Mouse (Mus musculus): ENCODE results near the gene Lsmem1. TPM values are rescaled to one million over a fixed set of nuclear protein-coding genes. Genes with fewer than 3 reads are reported as not detected.

The Lsmem1 gene
- 0.14 and 0.29 TPM in 2 replicates for polyA plus RNA-seq (2016; fragmentation: Nextera tagmentation; extraction: Ambion mirVana)

DNA sequence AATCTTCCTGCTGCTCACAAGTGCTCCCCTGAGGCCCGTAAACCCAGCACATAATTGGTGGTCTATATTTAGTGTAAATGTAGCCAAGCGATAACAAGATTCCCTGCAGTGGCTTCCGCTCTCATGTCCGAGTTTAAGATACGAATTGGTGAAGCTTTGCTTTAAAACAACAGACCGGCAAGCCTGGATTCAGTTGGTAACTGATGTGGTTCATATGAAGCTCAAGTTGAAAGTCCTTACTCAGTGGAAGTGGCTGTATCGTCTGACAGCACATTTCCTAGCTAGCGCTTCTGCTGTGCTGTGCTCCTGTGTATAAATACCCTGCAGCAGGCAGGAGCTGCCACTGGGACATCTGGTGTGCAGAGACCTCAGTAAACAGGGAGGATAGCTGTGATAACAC, at the start of gene Lsmem1:
TSS of gene Lsmem1 (minus strand) at position 189 of the 400 bp plus-strand sequence.
- H3K36me3 ChIP-seq = peaks cover 20% of the 10 kb centered on the region
- WGBS = 80% methylated on average over 8 of the region's 8 CpGs

DNA sequence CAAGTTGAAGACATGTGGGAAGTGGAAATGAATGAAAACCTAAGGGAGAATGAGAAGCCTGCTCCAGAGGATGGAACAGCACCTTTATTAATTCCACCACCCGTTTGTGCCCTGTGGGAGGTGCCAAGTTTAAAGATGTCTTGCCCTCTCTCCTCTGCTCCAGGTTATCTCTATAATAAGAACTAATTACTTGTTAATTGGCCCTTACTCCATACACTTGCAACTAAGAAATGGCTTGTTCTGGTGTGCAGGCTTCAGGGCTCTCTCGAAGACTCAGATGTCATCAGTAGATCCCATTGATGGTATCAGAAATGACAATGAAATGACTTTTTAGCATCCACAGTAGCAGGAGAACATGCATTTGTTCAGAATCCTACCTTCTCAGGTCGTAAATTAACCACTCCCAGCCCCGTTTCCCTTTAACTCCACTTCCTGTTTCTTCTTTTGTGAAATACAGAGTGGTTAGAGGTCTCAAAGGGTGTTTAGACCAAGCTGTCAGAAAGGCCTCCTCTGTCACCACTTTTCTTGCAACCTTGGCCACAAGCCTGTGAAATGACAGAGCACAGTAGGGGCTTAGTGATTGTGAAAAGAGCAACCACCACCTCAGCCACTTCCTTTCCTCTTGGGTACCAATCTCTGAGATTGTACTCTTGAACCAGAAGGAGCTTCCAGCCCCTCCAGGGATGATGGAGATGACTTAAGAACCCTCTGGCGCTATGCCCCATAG, 49.3 kb upstream of the Lsmem1 start, which contains the start of gene Ifrd1:
TSS of gene Ifrd1 (minus strand) at position 51 of the 727 bp plus-strand sequence.
- H3K4me2 ChIP-seq (replicated peaks) = no peak within 1 kb of the TSS
- H3K9me3 ChIP-seq = no peaks in the 10 kb centered on the region
- no peaks in the 10 kb centered on the region for H3K4me1 ChIP-seq
- ATAC-seq (ENCODE audit: insufficient number of reproducible peaks, insufficient read depth, low FRiP score, low TSS enrichment) = no peak
- H3K27me3 ChIP-seq = no peaks in the 10 kb centered on the region
- 70% methylated on average over 5 of the region's 5 CpGs for WGBS
- no peak within 1 kb of the TSS for H3K4me3 ChIP-seq
- no peak within 1 kb of the TSS for H3K9ac ChIP-seq
- H3K27ac ChIP-seq = no peak within 1 kb of the TSS
- no peaks in the 10 kb centered on the region for H3K36me3 ChIP-seq

More for the DNA sequence above, at the start of gene Lsmem1:
- Histone ChIP-seq H3K27ac (no peak within 1 kb of the TSS), H3K9me3 (no peaks in the 10 kb centered on the region), H3K4me1 (no peaks in the 10 kb centered on the region), H3K27me3 (no peaks in the 10 kb centered on the region), H3K9ac (no peak within 1 kb of the TSS), H3K4me2 (replicated peaks) (no peak within 1 kb of the TSS), H3K4me3 (no peak within 1 kb of the TSS)
- no peak for ATAC-seq (ENCODE audit: insufficient number of reproducible peaks, insufficient read depth, low FRiP score, low TSS enrichment)

DNA sequence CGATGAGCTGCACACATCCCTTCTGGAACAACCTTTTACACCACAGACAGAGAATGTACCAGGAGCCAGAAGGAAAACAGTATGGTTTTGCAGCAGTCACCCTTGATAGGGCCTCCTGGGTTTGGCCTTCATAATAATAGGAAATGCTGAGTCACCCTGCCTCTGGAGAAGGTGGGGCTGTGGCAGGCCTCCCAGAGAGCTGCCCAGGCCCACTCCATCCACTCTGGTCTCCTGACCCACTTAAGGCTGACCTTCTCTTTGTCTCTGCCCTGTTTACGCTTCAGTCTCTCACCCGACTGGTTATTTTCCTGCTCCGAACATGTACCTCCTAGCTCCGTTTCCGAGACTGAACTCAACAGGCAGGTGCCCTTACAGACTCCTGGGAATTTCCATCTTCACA, 48.7 kb upstream of the Lsmem1 start:
- no peak overlapping the region for H3K4me2 ChIP-seq (replicated peaks)
- WGBS = 82% methylated on average over 6 of the region's 6 CpGs
- no peak for ATAC-seq (ENCODE audit: insufficient number of reproducible peaks, insufficient read depth, low FRiP score, low TSS enrichment)
- no peaks in the 10 kb centered on the region for H3K4me1 ChIP-seq
- no peak overlapping the region for H3K27ac ChIP-seq
- no peak overlapping the region for H3K9ac ChIP-seq
- no peaks in the 10 kb centered on the region for H3K36me3 ChIP-seq
- H3K27me3 ChIP-seq = no peaks in the 10 kb centered on the region
- no peak overlapping the region for H3K4me3 ChIP-seq
- H3K9me3 ChIP-seq = no peaks in the 10 kb centered on the region

DNA sequence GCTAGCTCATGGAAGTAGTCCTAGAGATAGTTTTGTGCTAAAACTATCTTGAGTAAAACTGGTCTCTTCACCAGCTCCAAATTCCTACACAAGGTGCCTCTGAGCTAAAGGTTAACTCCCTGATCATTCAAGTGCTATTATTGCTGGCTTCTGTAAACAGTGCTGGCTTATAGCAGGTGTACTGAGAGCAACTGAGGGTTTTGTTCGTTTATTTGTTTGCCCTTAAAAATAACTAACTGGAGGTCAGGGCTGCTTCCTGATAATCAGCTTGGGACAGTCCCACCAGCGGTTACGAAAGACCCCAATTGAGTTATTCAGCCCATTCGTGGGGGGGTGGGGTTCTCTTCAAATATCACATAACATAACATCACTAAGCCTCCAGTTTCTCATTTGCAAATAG, 48.1 kb upstream of the Lsmem1 start:
- no peak for ATAC-seq (ENCODE audit: insufficient number of reproducible peaks, insufficient read depth, low FRiP score, low TSS enrichment)
- H3K9me3 ChIP-seq = no peaks in the 10 kb centered on the region
- no peaks in the 10 kb centered on the region for H3K36me3 ChIP-seq
- H3K4me1 ChIP-seq = no peaks in the 10 kb centered on the region
- no peaks in the 10 kb centered on the region for H3K27me3 ChIP-seq
- H3K4me3 ChIP-seq = no peak overlapping the region
- no peak overlapping the region for H3K4me2 ChIP-seq (replicated peaks)
- no peak overlapping the region for H3K27ac ChIP-seq
- no peak overlapping the region for H3K9ac ChIP-seq
- WGBS = 63% methylated on average over 4 of the region's 4 CpGs

DNA sequence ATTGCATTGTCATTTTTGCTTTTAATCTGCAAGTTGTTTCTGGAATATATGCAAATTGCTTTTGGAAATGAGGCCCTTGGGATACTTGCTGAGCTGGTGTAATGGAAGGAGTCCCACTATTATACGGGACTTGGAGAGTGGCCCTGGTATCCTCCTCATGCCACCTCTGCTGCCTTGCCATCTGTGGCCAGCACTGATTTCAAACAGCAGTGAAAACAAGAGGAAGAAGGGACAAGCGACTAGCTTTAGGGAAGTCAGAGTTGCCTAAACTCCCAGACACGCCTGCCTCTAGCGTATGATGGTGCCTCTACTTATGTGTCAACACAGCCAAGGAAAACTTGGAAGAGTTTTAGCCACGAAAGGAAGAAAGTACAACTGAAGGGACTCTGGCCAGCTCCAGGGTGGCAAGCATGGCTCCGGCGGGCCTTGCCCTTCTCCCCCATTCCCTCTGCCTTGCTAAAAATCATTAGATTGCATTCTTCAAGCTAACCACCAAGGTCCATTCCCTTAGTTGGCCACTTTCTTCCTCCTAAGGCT, 46.2 kb upstream of the Lsmem1 start:
- Histone ChIP-seq H3K4me3 (no peak overlapping the region), H3K9me3 (no peaks in the 10 kb centered on the region), H3K9ac (no peak overlapping the region), H3K36me3 (no peaks in the 10 kb centered on the region), H3K27ac (no peak overlapping the region), H3K4me2 (replicated peaks) (no peak overlapping the region), H3K27me3 (no peaks in the 10 kb centered on the region), H3K4me1 (no peaks in the 10 kb centered on the region)
- 93% methylated on average over 7 of the region's 7 CpGs for WGBS
- ATAC-seq (ENCODE audit: insufficient number of reproducible peaks, insufficient read depth, low FRiP score, low TSS enrichment) = no peak

DNA sequence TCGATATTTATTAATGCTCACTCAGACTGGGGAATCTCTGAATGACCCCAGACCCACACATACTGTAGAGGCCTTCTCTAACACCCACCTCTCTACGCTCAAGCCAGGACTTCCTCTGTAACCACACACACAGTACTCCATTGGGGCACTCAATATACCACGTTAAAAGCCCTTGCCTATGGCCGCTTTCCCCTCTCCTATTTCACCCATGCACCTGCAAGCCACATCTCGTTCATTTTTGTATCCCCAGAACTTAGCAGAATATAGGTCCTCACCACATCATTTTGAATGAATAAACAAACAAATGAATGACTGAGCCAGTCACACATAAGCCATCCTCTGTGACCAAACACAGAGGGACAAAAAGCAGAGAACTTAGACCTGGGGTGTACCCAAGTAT, 45.6 kb upstream of the Lsmem1 start:
- Histone ChIP-seq H3K9me3 (no peaks in the 10 kb centered on the region), H3K4me2 (replicated peaks) (no peak overlapping the region), H3K4me3 (no peak overlapping the region), H3K4me1 (no peaks in the 10 kb centered on the region), H3K27ac (no peak overlapping the region), H3K36me3 (no peaks in the 10 kb centered on the region), H3K27me3 (no peaks in the 10 kb centered on the region), H3K9ac (no peak overlapping the region)
- WGBS = 78% methylated on average over 5 of the region's 5 CpGs
- ATAC-seq (ENCODE audit: insufficient number of reproducible peaks, insufficient read depth, low FRiP score, low TSS enrichment) = no peak

DNA sequence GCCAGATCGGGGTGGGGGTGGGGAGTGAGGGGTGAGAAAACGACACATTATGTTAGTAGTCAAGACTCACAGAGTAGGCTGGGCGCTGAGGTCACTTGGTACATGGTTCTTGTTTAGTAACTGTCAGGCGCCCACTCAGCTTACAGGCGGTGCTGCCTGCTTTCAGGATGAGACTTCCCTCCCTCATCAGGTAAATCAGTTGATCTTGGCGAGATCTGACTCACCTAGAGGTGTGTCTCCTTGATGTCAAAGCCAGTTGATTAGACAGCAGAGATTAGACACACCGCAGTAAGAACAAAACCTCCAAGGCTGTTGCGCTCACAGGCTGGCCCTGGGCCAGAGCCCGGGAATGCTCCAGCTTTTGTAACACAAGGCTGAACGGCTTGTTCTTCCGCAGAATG, 44.5 kb upstream of the Lsmem1 start:
- Histone ChIP-seq H3K9ac (no peak overlapping the region), H3K27ac (no peak overlapping the region), H3K4me1 (no peaks in the 10 kb centered on the region), H3K4me2 (replicated peaks) (no peak overlapping the region), H3K36me3 (no peaks in the 10 kb centered on the region), H3K9me3 (no peaks in the 10 kb centered on the region), H3K4me3 (no peak overlapping the region), H3K27me3 (no peaks in the 10 kb centered on the region)
- no peak for ATAC-seq (ENCODE audit: insufficient number of reproducible peaks, insufficient read depth, low FRiP score, low TSS enrichment)
- WGBS = 70% methylated on average over 11 of the region's 11 CpGs

DNA sequence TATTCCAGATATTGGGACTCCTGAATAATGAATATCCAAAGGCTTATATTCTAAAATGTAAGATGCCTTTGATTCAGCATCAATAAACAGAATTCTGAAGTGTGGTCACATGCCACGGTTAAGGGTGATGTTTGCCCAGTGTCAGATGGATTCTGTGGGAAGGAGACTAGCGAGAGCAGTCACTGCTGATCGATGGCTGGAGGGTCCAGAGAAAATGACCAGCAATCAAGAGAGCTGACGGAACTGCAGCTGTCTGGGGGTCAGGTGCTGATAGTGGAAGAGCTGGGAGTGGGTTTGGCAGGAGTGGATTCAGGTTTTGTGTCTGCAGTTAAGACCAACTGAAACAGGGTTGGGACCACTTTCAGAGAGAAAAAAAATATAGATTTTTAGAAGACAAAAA, 44.0 kb upstream of the Lsmem1 start:
- Histone ChIP-seq H3K9ac (no peak overlapping the region), H3K4me3 (no peak overlapping the region), H3K9me3 (no peaks in the 10 kb centered on the region), H3K27me3 (no peaks in the 10 kb centered on the region), H3K36me3 (no peaks in the 10 kb centered on the region), H3K4me1 (no peaks in the 10 kb centered on the region), H3K27ac (no peak overlapping the region), H3K4me2 (replicated peaks) (no peak overlapping the region)
- ATAC-seq (ENCODE audit: insufficient number of reproducible peaks, insufficient read depth, low FRiP score, low TSS enrichment) = no peak
- 75% methylated on average over 4 of the region's 4 CpGs for WGBS

DNA sequence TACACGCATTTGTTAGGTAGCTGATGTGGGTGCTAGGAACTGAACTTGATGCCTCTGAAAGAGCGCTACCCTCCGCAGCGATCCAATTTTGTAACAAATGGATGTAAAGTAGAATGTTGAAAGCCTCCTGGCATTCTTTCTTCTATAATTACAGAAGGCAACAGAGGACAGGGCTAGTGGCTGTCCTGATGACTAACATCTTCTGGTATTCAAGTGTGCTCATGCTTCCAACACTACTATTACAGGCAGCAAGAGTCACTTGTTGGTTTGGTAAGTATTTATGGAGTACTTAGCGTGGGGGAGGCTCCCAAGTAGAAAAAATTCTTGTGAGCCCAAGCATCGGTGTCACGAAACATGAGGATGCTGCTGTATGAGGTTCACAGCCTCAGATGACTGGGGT, 39.9 kb upstream of the Lsmem1 start:
- 90% methylated on average over 7 of the region's 7 CpGs for WGBS
- no peak overlapping the region for H3K4me3 ChIP-seq
- no peak for ATAC-seq (ENCODE audit: insufficient number of reproducible peaks, insufficient read depth, low FRiP score, low TSS enrichment)
- no peaks in the 10 kb centered on the region for H3K27me3 ChIP-seq
- no peaks in the 10 kb centered on the region for H3K36me3 ChIP-seq
- no peaks in the 10 kb centered on the region for H3K4me1 ChIP-seq
- H3K4me2 ChIP-seq (replicated peaks) = no peak overlapping the region
- H3K27ac ChIP-seq = no peak overlapping the region
- no peak overlapping the region for H3K9ac ChIP-seq
- no peaks in the 10 kb centered on the region for H3K9me3 ChIP-seq

DNA sequence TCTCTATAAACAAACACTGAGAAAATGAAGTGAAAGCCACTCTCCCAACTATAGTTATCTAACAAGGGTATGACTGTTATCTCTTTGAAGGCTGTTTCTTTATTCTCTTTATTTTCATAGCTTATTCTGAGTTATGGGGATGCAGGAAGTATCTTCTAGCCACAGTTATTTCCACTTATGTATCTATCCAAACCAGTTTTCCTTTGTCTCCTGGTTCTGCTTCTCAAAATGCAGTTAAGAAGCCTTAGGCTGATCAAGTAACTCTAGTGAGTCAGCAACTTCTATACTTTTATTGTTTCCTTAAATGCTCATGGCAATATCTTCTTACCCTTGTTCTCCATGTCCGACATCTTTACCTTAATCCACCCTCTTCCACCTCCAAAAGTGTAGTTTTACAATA, 32.9 kb upstream of the Lsmem1 start:
- no peak overlapping the region for H3K4me2 ChIP-seq (replicated peaks)
- no peaks in the 10 kb centered on the region for H3K36me3 ChIP-seq
- 90% methylated on average over 1 of the region's 1 CpGs for WGBS
- H3K4me3 ChIP-seq = no peak overlapping the region
- H3K27ac ChIP-seq = no peak overlapping the region
- H3K9me3 ChIP-seq = no peaks in the 10 kb centered on the region
- H3K4me1 ChIP-seq = no peaks in the 10 kb centered on the region
- no peaks in the 10 kb centered on the region for H3K27me3 ChIP-seq
- ATAC-seq (ENCODE audit: insufficient number of reproducible peaks, insufficient read depth, low FRiP score, low TSS enrichment) = no peak
- H3K9ac ChIP-seq = no peak overlapping the region

DNA sequence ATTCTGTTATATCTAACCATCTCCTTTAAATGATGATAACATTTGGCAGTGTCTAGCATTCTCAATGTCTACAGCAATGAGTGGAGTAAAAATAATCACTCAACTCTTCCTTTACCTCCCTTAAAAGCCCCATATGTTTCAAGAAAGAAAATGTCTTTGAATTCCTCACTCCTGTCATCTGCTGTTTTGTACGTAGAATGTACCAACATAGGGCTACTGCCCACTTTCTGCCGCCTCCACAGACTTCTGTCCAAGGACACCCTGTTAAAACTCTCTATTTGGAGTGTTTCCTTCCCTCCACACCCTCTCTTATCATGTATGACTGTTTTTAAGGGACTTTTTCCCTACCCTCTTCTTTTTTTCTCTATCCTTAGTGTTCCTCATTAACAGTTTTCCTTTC, 32.3 kb upstream of the Lsmem1 start:
- no peak for ATAC-seq (ENCODE audit: insufficient number of reproducible peaks, insufficient read depth, low FRiP score, low TSS enrichment)
- no peaks in the 10 kb centered on the region for H3K4me1 ChIP-seq
- WGBS = 88% methylated on average over 2 of the region's 2 CpGs
- H3K4me3 ChIP-seq = no peak overlapping the region
- H3K4me2 ChIP-seq (replicated peaks) = no peak overlapping the region
- no peak overlapping the region for H3K9ac ChIP-seq
- H3K36me3 ChIP-seq = no peaks in the 10 kb centered on the region
- H3K9me3 ChIP-seq = no peaks in the 10 kb centered on the region
- H3K27ac ChIP-seq = no peak overlapping the region
- H3K27me3 ChIP-seq = no peaks in the 10 kb centered on the region

DNA sequence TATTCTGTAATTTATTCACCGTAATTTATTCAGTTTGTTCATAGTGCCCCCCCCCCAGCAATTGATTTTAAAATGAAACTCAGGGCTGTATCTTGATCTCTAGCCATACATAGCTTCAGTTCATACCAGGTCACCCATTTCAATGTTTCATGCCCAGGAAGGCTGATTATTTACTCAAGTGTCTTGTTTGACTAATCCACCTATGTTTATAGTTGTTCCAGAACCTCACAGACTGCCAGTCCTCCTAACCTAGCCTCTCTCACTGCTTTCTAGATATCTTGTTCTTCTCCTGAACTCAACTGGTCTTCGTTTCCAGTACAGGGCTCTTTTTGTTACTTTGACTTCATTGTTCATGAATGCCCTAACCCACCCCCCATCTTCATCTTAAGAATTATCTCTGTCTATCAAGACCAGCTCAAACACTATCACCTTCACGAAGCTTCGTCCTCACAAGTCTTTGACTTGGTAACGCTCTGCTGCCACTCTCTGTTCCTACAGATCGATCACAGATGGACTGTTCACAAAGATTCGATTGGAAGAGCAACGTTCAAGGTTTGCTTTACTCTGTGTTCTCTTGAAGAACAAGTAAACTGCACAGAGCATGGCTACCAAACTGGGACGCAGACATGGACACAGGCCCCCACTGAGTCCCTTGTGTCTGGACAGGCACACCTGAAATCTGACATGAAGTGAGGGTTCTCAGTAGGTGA, 25.0 kb upstream of the Lsmem1 start:
- Histone ChIP-seq H3K4me3 (no peak overlapping the region), H3K4me1 (peaks cover 17% of the 10 kb centered on the region), H3K4me2 (replicated peaks) (no peak overlapping the region; the same call in 1 of the 2 replicates), H3K36me3 (no peaks in the 10 kb centered on the region), H3K9ac (no peak overlapping the region), H3K27me3 (no peaks in the 10 kb centered on the region), H3K9me3 (no peaks in the 10 kb centered on the region), H3K27ac (no peak overlapping the region)
- ATAC-seq (ENCODE audit: insufficient number of reproducible peaks, insufficient read depth, low FRiP score, low TSS enrichment) = no peak
- 96% methylated on average over 9 of the region's 9 CpGs for WGBS
